Comparison of ENCODE assay signal across 11 mouse cellular contexts in genomic region chr6:140148628-140149245, GRCm38 (mm10).
A peak's percentile ranks its signal among the peaks of the same experiment; 100 is the strongest.
DNase-seq lines count a peak whose midpoint lies in the region; ATAC-seq lines count a peak whose summit lies in the region.
"Had no signal": no experiment of that assay in that cellular context is flagged by ENCODE, and none has a peak within 500 bp of the region (broad histone marks: within the 10 kb centered on the region; RNA-seq: fewer than 3 reads in every experiment).

No protein-coding gene starts in this region.

- DNase-seq in cerebellum, postnatal 14 days = peak; percentile 15 to 21
- no peak for DNase-seq in cerebellum, postnatal 4 days (ENCODE audit: low spot score in 2 of 2)
- DNase-seq in midbrain, embryonic 10.5 days (ENCODE audit: low spot score) = no peak
- peak; percentile 28 for DNase-seq in kidney, adult 11 months
- DNase-seq in kidney, postnatal 25 days = peak; percentile 35 to 44
- DNase-seq in urinary bladder, postnatal 14 days (ENCODE audit: low spot score) = no peak
- no peak for DNase-seq in yolk sac, embryonic 10.5 days (ENCODE audit: low spot score)
- DNase-seq: cerebellum, adult 11 months; liver, embryonic 13.5 days; lung, postnatal 14 days had no signal

- no peak overlapping the region for H3K4me3 ChIP-seq in midbrain, embryonic 12.5 days
- no peak overlapping the region for H3K4me3 ChIP-seq in midbrain, embryonic 10.5 days
- H3K4me3 ChIP-seq: liver, embryonic 13.5 days had no signal

- ATAC-seq in midbrain, embryonic 12.5 days (ENCODE audit: low FRiP score, low read depth) = 0 out of 2 replicates have a peak, but pooled peaks have one; percentile 47

- no peaks in the 10 kb centered on the region for H3K9me3 ChIP-seq in midbrain, embryonic 12.5 days
- no peaks in the 10 kb centered on the region for H3K9me3 ChIP-seq in midbrain, embryonic 10.5 days (replicated peaks)
- H3K9me3 ChIP-seq: liver, embryonic 13.5 days had no signal

- H3K9ac ChIP-seq in midbrain, embryonic 12.5 days (replicated peaks) = no peak overlapping the region
- H3K9ac ChIP-seq: liver, embryonic 13.5 days had no signal

- H3K36me3 ChIP-seq in midbrain, embryonic 12.5 days = no peaks in the 10 kb centered on the region
- H3K36me3 ChIP-seq in midbrain, embryonic 10.5 days = no peaks in the 10 kb centered on the region
- H3K36me3 ChIP-seq: liver, embryonic 13.5 days had no signal

- WGBS in midbrain, embryonic 12.5 days = 91% methylated on average over 11 of the region's 11 CpGs
- 91% methylated on average over 11 of the region's 11 CpGs for WGBS in midbrain, embryonic 10.5 days

- H3K27me3 ChIP-seq in midbrain, embryonic 12.5 days = no peaks in the 10 kb centered on the region
- H3K27me3 ChIP-seq in midbrain, embryonic 10.5 days (ENCODE audit: low read depth, poor library complexity, severe bottlenecking) = no peaks in the 10 kb centered on the region
- H3K27me3 ChIP-seq: liver, embryonic 13.5 days had no signal

- H3K4me2 ChIP-seq in midbrain, embryonic 12.5 days (replicated peaks) = no peak overlapping the region
- H3K4me2 ChIP-seq: liver, embryonic 13.5 days had no signal

- no peak overlapping the region for H3K27ac ChIP-seq in midbrain, embryonic 12.5 days (replicated peaks)
- H3K27ac ChIP-seq in midbrain, embryonic 10.5 days (replicated peaks) = no peak overlapping the region
- H3K27ac ChIP-seq: liver, embryonic 13.5 days had no signal

- H3K4me1 ChIP-seq in midbrain, embryonic 12.5 days = peaks cover 10% of the 10 kb centered on the region; the same call in 1 of the 2 replicates
- peaks cover 7% of the 10 kb centered on the region for H3K4me1 ChIP-seq in midbrain, embryonic 10.5 days
- H3K4me1 ChIP-seq: liver, embryonic 13.5 days had no signal

Comparison
In these comparisons a context has a peak if more than half of its experiments do, and no peak if none do; other contexts are left out.
1. DNase-seq: peak in cerebellum, postnatal 14 days (2 of 2), kidney, adult 11 months (single experiment) and kidney, postnatal 25 days (2 of 2); none in cerebellum, postnatal 4 days (0 of 2), midbrain, embryonic 10.5 days (single experiment), urinary bladder, postnatal 14 days (single experiment) and yolk sac, embryonic 10.5 days (single experiment).